Mouse (Mus musculus) spleen, adult 12 weeks (tissue): ENCODE data around the gene Pate3.
"Not testable (repeated sequence)": the region's sequence is repeated elsewhere in the genome, so short reads cannot be mapped to it uniquely, and the experiment has no call there.

ENCODE experiments used
- DNase-seq: peaks from one replicate; pipeline ENCODE4 v3.0.0; 2022; ENCODE audit warnings: low spot score

The Pate3 gene

GRCm38 (mm10) chr9:35648102-35648501, at the start of gene Pate3:
Gene Pate3 (minus strand): TSS chr9:35648202.
- no peak for DNase-seq

GRCm38 (mm10) chr9:35691924-35692323, 43.9 kb upstream of the Pate3 start:
- no peak for DNase-seq

- no peak for DNase-seq
Observed at GRCm38 (mm10) chr9:35687013-35687412, 39.0 kb upstream of the Pate3 start, which contains the start of gene Pate1. Gene Pate1 (minus strand): TSS chr9:35687390.

- no peak for DNase-seq
Observed at GRCm38 (mm10) chr9:35673557-35673956, 25.6 kb upstream of the Pate3 start.

- DNase-seq: no peak
Observed at GRCm38 (mm10) chr9:35632981-35633380, 15.0 kb downstream of the Pate3 start.

GRCm38 (mm10) chr9:35616784-35617183, 31.2 kb downstream of the Pate3 start:
- DNase-seq: not testable (repeated sequence)

GRCm38 (mm10) chr9:35614005-35614404, 34.0 kb downstream of the Pate3 start:
- no peak for DNase-seq

GRCm38 (mm10) chr9:35611841-35612240, 36.2 kb downstream of the Pate3 start, which contains the start of gene Pate4:
Gene Pate4 (minus strand): TSS chr9:35611941.
- no peak for DNase-seq

GRCm38 (mm10) chr9:35607647-35608405, 40.2 kb downstream of the Pate3 start:
- DNase-seq: no peak
